Mouse (Mus musculus) myocyte (in vitro differentiated cells): ENCODE results near the gene Uqcr10.

Experiments
- POLR2A ChIP-seq: IDR thresholded peaks from one replicate; pipeline ENCODE4 v1.6.1; 2011; ENCODE audit warnings: low read depth, mild to moderate bottlenecking, control low read depth, moderate library complexity; ENCODE audit not compliant: insufficient read length
- USF1 ChIP-seq: IDR thresholded peaks from one replicate; pipeline ENCODE4 v1.6.1; 2011; ENCODE audit warnings: low read depth, mild to moderate bottlenecking, control low read depth, moderate library complexity

DNA sequence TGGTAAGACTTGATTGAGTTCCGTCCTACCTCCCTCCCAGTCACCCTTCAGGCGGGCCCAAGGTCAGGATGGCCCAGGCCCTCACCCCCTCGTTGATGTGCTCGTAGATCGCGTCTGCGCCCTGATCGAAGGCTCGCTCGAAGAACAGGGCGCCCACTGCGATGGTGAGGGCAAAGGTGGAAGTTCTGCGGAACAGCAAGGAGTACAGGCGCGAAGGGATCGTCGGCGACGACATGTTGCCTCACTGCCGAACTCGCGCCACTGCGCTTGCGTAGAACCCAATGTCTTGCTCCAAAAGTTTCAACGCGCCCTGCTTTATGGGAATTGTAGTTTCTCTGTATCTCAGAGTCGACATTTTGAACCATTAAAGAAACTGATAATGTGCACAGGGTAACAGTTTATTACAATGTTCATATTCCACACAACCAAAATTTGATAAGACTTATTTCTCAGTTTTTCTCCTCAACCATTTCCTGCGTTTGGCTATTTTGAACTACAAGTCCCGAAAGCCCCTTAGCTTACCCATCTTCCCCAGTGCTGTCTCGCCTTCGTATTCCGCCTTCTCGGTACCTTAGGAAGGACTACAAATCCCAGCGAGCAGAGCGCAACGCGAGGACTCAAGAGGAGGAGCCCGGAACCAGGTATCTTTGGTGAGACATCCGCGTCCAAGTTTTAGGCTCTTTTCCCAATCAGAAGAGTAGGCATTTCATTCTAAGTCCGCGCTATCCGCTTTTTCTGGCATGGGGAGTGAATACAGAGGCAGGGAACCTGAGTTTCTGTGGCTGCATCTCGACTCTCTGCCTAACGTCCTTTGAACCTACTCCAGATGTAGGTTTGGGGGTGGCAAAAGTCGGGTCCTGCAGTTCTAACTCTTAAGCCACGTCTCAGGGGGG lies at the start of gene Uqcr10, which contains the start of gene Zmat5:
- TF ChIP-seq POLR2A (peak; percentile 98), USF1 (no peak)
